Mouse (Mus musculus): ENCODE data around the gene Map4k4. TPM values are rescaled to one million over a fixed set of nuclear protein-coding genes. Genes with fewer than 3 reads are reported as not detected.

Map4k4 gene
- total RNA-seq, 2 experiments from 2014 or later: 24.6 to 64.7 TPM

DNA sequence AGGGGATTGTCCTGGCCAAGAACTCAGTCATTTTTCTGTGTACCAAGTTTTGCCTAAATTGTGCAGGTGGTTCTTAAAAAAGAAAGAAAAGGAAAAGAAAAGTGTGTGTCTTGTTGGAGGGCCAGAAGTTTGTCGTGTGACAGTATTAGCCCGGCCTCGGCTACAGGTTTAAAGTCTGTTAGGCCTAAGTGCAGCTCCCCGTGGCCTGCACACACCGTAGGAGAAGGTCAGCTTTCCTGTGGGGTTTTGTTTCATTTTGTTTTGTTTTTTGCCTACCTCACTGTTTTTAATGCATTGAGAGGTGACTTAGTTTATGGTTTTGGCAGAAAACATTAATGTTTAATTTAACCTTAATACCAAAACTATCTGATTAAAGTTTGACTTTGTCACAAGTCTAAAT, 124.7 kb downstream of the Map4k4 start:
- ATAC-seq (replicated peaks; ENCODE audit: poor library complexity, severe bottlenecking): no peak

- no peak for ATAC-seq (replicated peaks; ENCODE audit: poor library complexity, severe bottlenecking)
These were observed 126.5 kb downstream of the Map4k4 start for GRCm38 (mm10) chr1:40027116-40027620.

- no peak for ATAC-seq (replicated peaks; ENCODE audit: poor library complexity, severe bottlenecking)
These were observed 127.7 kb downstream of the Map4k4 start for GRCm38 (mm10) chr1:40028207-40028998.

GRCm38 (mm10) chr1:40029597-40029996, 128.9 kb downstream of the Map4k4 start:
- ATAC-seq (replicated peaks; ENCODE audit: poor library complexity, severe bottlenecking): no peak

GRCm38 (mm10) chr1:40030287-40030975, 129.7 kb downstream of the Map4k4 start:
- peak; percentile 91 for ATAC-seq (replicated peaks; ENCODE audit: poor library complexity, severe bottlenecking)

- ATAC-seq (replicated peaks; ENCODE audit: poor library complexity, severe bottlenecking): no peak
These were observed 130.3 kb downstream of the Map4k4 start for GRCm38 (mm10) chr1:40030976-40031356.

DNA sequence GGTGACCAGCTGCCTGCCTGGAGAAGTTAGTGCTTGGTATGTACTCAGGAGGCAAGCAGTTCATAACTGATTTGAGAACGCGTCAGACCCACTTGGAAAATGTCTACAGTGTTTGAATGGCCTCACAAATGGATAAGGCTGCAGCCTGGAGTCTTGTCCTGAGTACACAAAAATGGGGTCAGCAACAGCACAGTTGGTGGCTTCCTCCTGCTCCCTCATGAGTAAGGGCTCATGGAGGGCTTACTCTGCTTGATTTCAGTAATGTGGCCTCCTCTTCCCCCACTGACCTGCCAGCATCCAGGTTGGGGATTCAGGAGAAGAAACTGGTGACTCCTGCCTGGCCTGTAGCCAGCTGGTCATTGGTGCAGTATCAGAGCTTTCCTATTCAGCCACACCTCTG, 130.9 kb downstream of the Map4k4 start:
- no peak for ATAC-seq (replicated peaks; ENCODE audit: poor library complexity, severe bottlenecking)

- ATAC-seq (replicated peaks; ENCODE audit: poor library complexity, severe bottlenecking): peak; percentile 20
These were observed 132.6 kb downstream of the Map4k4 start for GRCm38 (mm10) chr1:40033315-40033714.

DNA sequence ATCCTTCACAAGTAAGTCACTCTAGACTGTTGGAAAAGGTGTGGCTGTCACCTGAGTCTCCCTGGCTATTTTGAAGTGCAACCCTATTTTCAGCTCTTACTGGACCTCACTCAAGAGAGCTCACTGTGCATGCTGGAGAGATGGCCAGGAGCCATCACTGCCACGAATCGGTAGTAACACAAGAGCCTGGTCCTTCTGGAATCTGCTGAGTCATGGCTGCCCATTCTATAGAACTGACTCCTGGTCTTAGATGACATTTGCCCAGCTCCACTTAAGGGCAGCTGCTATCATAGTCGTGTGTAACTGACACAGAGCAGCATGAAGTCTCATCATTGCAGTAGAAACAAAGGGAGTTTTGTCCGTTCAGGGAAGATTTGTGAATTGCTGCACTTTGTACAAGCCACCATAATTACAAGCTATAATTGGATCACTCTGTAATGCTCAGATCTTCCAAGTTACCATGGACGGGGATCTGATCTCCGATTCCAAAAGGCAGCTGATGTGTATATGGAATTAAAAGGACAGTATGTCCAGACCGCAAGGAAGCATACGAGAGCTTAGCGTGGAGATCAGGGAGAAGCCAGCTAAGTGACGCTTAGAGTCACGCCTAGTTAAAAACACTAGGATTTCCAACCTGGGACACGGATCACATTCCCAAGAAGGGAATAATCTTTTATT, 133.2 kb downstream of the Map4k4 start:
- no peak for ATAC-seq (replicated peaks; ENCODE audit: poor library complexity, severe bottlenecking)

DNA sequence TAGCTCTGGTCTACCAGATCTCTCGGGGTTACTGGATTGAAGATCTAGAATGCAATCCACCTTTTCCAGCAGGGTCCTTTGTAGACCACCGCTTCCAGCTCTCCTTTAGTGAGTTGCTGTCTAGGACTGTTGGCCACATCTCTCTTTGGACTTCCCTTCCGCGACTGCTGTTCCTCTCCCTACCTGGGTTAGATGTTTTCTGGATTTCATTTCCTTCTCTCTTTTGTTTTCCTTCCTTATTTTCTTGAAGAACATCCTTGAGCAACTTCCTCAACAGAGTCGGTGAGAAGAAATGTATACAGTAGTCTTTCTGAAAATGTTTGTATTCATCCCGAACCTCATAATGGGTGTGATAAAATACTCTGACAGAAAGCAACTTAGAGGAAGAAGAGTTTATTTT, 137.1 kb downstream of the Map4k4 start:
- ATAC-seq (replicated peaks; ENCODE audit: poor library complexity, severe bottlenecking): peak; percentile 85

GRCm38 (mm10) chr1:40045686-40046085, 145.0 kb downstream of the Map4k4 start:
- ATAC-seq (replicated peaks; ENCODE audit: poor library complexity, severe bottlenecking): peak; percentile 92

DNA sequence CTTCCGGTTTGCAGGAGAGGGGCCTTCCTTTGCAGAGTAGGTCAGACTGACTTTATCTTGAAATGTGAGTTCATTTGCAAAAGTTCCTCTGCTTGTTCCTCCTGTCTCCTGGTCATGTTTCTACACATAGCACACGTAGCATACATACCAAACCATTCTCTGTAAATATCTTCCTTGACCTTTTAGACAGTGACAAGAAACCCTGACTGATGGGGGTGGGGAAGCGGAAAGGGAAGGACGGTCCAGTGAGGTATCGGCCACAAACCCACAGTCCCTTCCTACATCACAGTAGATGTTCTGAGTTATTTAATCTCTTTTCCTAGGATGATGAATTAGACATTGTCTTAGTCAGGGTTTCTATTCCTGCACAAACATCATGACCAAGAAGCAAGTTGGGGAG, 145.9 kb downstream of the Map4k4 start:
- 0 out of 2 replicates have a peak, but pooled peaks have one; percentile 18 for ATAC-seq (replicated peaks; ENCODE audit: poor library complexity, severe bottlenecking)

- peak; percentile 98 for ATAC-seq (replicated peaks; ENCODE audit: poor library complexity, severe bottlenecking)
These were observed 150.4 kb downstream of the Map4k4 start for GRCm38 (mm10) chr1:40051157-40051556.

DNA sequence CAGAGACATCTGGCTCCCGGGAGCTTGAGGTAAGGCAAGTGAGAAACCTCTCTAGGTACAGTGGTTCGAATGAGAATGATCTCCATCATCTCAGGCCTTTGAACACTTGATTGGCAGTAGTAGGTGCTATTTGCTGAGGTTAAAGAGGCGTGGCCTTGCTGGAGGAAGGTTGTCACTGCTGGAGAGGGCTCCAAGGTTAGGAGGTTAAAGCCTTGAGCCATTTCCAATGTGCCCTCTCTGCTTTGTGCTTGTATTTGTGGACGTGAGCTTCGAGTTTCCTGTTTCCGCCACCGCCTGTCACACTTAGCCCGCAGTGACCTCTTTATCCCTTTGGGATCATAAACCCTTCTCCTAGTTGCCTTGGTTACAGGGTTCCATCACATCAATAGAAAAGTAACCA, 151.4 kb downstream of the Map4k4 start:
- no peak for ATAC-seq (replicated peaks; ENCODE audit: poor library complexity, severe bottlenecking)

DNA sequence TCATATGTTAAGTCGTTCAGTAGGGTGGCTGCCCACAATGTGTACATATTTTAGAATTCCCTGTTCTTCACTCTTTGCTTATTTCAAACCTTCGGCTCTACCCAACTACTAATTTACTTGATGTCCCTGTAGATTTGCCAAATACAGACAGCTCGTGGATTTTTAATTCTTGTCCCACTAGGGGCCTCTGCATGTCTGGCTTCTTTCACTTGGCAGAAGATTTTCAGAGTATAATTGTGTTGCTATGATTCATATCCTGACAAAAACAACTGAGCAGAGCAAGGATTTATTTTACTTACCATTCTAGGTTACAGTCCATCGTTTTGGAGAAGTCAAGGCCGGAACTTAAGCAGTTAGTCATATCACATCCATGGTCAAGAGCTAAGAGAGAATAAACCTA, 152.4 kb downstream of the Map4k4 start:
- ATAC-seq (replicated peaks; ENCODE audit: poor library complexity, severe bottlenecking): no peak

- ATAC-seq (replicated peaks; ENCODE audit: poor library complexity, severe bottlenecking): peak; percentile 47
These were observed 154.3 kb downstream of the Map4k4 start for GRCm38 (mm10) chr1:40055051-40055450.

- no peak for ATAC-seq (replicated peaks; ENCODE audit: poor library complexity, severe bottlenecking)
These were observed 155.2 kb downstream of the Map4k4 start for GRCm38 (mm10) chr1:40055963-40056362.

GRCm38 (mm10) chr1:40057351-40057750, 156.6 kb downstream of the Map4k4 start:
- ATAC-seq (replicated peaks; ENCODE audit: poor library complexity, severe bottlenecking): no peak

DNA sequence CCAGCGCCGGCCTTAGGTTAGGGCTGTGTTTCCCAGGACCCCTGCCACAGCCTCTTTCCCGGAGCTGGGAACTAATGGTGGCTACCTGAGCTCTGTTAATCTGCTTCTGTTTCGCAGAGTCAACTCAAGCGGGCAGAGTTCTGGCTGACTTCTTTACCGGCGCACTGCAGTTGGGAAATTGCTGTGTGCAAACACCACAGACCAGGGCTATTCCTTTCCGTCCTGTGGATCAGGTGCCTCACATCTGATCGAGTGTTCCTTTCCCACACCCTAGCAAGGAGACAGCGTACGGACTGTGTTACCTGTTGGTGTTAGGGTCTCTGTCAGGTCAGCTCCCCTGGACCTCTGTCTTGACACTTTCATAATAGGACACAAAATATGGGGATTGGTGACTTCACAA, 157.3 kb downstream of the Map4k4 start:
- ATAC-seq (replicated peaks; ENCODE audit: poor library complexity, severe bottlenecking): no peak

DNA sequence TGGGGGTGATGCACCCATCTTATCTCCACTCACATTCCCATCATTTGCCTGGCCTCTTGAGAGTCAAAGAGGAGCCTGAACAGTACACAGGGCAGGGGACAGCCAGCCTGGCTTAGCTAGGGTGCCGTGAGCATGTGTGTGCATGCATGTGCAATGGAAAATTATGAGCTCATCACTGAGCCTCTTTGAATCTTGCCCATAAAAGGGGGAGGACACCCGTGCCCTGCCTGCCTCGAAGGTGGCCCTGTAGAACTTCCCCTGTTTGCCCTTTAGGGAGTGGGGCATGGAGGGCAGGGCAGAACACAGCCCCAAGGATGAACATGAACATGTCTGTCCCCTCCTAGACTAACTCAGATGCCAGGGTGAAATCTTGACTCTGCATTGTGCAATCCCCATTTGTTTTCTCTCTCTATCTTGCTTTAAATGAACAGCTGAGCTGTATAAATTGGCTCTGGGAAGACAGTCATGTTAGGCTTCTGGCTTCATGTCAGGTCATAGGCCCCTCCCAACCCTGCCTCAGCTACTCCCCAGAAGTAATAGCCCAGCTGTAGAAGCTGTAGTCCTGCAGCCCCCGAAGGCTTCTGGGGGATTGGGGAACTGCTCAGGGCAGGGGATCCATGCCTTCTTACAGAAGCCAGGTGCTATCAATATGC, 158.5 kb downstream of the Map4k4 start:
- ATAC-seq (replicated peaks; ENCODE audit: poor library complexity, severe bottlenecking): peak; percentile 58
